Mouse (Mus musculus) midbrain, postnatal 0 days (tissue): ENCODE measurements around the gene 4930579F01Rik. TPM values are rescaled to one million over a fixed set of nuclear protein-coding genes. Genes with fewer than 3 reads are reported as not detected.
A peak's percentile ranks its signal among the peaks of the same experiment; 100 is the strongest.

Experiments used
- ATAC-seq: fragments of 200-750 bp; cut with Nextera tagmentation; 2 replicates; pipeline ENCODE4 v1.8.0; 2017; ENCODE audit warnings: moderate number of reproducible peaks, mild to moderate bottlenecking, moderate TSS enrichment, moderate library complexity; ENCODE audit not compliant: low FRiP score
- DNase-seq: peaks from one replicate; pipeline ENCODE4 v3.0.0-alpha.2; 2015; ENCODE audit warnings: low spot score
- H3K27ac ChIP-seq: fragments of 300-500 bp; sonication (generic); 2 replicates; pipeline ENCODE4 v1.5.1; 2014; ENCODE audit warnings: low read depth, mild to moderate bottlenecking, low read length, mixed read lengths
- H3K27me3 ChIP-seq: fragments of 300-500 bp; sonication (generic); 2 replicates; pipeline ENCODE4 v1.6.1; 2014; ENCODE audit warnings: low read length, control low read depth, mixed read lengths; ENCODE audit not compliant: insufficient read depth
- H3K36me3 ChIP-seq: fragments of 300-500 bp; sonication (generic); 2 replicates; pipeline ENCODE4 v1.6.1; 2014; ENCODE audit warnings: low read length, control low read depth, mixed read lengths; ENCODE audit not compliant: insufficient read depth
- H3K4me1 ChIP-seq: fragments of 300-500 bp; sonication (generic); 2 replicates; pipeline ENCODE4 v1.6.1; 2014; ENCODE audit warnings: mild to moderate bottlenecking, control low read depth, antibody characterized with exemption, low read length, mixed read lengths; ENCODE audit not compliant: insufficient read depth
- H3K4me2 ChIP-seq: fragments of 300-500 bp; sonication (generic); 2 replicates; pipeline ENCODE4 v1.6.1; 2014; ENCODE audit warnings: low read depth, mild to moderate bottlenecking, low read length, mixed read lengths; ENCODE audit not compliant: poor library complexity, severe bottlenecking
- H3K4me3 ChIP-seq: fragments of 300-500 bp; sonication (generic); 2 replicates; pipeline ENCODE4 v1.5.1; 2014; ENCODE audit warnings: low read depth, mild to moderate bottlenecking, low read length, moderate library complexity
- H3K9ac ChIP-seq: fragments of 300-500 bp; sonication (generic); replicated peaks from 2 replicates; pipeline ENCODE4 v1.6.1; 2014; ENCODE audit warnings: mild to moderate bottlenecking, low read length, moderate library complexity, mixed read lengths; ENCODE audit not compliant: poor library complexity, severe bottlenecking
- H3K9me3 ChIP-seq: fragments of 300-500 bp; sonication (generic); 2 replicates; pipeline ENCODE4 v1.6.1; 2016; ENCODE audit warnings: low read length, control low read depth
- CTCF ChIP-seq: IDR thresholded peaks from 2 replicates; pipeline ENCODE4 v1.5.1; 2016; ENCODE audit warnings: antibody characterized with exemption, mild to moderate bottlenecking
- WGBS: fragments of 180-500 bp; shearing (Covaris S2); extraction: QIAGEN DNeasy Blood & Tissue Kit; methylation state at CpG from one replicate; pipeline ENCODE4 v1.1.7; 2014; 5-methylcytosine and 5-hydroxymethylcytosine counted together
- polyA plus RNA-seq: library from polyadenylated mRNA; unstranded; fragments of >200 nt; fragmentation: Nextera tagmentation; extraction: Ambion mirVana; gene quantifications from 2 replicates; pipeline ENCODE4 v1.2.1, GENCODE M21; 2015
- total RNA-seq: library from RNA; depleted of rRNA; stranded (reverse); fragments of >200 nt; gene quantifications from 2 replicates; pipeline ENCODE4 v1.2.3, GENCODE M21; 2014; rRNA removed

The 4930579F01Rik gene
- total RNA-seq (not detected in 2 replicates), polyA plus RNA-seq (not detected in 2 replicates)

DNA sequence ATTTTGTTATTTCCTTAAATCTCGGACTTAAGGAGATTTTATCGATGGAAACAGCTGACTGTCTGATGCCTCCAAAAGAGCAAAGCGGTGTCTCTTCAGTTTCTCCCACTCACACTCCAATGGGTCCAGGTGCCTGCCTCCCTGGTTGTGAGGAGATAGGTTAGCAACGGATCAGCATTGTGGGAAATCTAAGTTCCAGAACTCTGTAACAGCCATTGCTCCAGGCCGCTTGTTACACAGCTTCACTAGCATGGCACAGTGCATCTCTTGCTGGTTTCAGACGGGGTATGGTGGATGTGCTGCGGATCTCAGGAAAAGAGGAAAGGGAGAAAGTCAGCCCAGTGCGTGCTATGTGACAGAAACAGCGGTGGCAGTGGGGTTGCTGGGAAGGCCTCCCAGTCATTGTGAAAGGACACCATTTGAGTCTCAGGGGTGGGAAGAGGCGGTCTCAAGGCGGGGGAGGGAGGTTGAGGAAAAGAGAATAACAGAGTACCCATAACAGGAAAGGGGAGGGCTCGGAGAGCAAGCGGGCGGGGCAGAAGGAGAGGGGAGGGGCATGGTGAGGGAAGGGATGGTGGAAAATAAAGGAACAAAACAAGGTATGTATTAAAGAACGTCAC lies at the start of gene 4930579F01Rik:
4930579F01Rik (minus strand) TSS at position 143 of the 620 bp plus-strand sequence.
- Histone ChIP-seq H3K9me3 (no peaks in the 10 kb centered on the region), H3K27ac (no peak within 1 kb of the TSS), H3K4me2 (no peak within 1 kb of the TSS), H3K4me3 (no peak within 1 kb of the TSS), H3K36me3 (no peaks in the 10 kb centered on the region), H3K9ac (no peak within 1 kb of the TSS), H3K4me1 (no peaks in the 10 kb centered on the region), H3K27me3 (no peaks in the 10 kb centered on the region)
- DNase-seq (no peak), ATAC-seq (no peak)
- no peak for TF ChIP-seq CTCF
- 82% methylated on average over 15 of the region's 15 CpGs for WGBS

DNA sequence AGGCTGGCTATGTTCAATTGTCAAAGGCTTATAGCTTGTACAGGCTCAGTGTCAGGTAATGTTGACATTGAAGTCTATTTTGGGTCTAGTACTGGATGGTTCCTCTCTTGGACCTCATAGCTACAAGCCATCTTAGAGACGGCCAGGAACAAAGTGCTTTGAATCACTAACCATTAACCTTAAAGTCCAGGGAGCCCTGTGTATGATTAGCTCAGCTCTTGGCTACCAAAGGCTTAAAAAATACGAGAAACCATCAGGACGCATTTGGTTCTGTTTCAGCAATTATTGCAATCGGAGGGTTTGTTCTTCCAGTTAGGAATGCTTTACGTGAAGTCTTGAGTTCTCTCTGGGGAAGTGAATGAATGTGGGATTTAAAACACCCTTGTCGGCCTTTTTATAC lies 49.3 kb upstream of the 4930579F01Rik start:
- H3K4me3 ChIP-seq = no peak overlapping the region
- ATAC-seq (no peak), DNase-seq (no peak)
- WGBS = 87% methylated on average over 6 of the region's 6 CpGs
- H3K36me3 ChIP-seq = no peaks in the 10 kb centered on the region
- H3K27ac ChIP-seq = no peak overlapping the region
- H3K9me3 ChIP-seq = no peaks in the 10 kb centered on the region
- no peak for TF ChIP-seq CTCF
- no peaks in the 10 kb centered on the region for H3K4me1 ChIP-seq
- H3K9ac ChIP-seq = no peak overlapping the region
- H3K4me2 ChIP-seq = no peak overlapping the region
- no peaks in the 10 kb centered on the region for H3K27me3 ChIP-seq

DNA sequence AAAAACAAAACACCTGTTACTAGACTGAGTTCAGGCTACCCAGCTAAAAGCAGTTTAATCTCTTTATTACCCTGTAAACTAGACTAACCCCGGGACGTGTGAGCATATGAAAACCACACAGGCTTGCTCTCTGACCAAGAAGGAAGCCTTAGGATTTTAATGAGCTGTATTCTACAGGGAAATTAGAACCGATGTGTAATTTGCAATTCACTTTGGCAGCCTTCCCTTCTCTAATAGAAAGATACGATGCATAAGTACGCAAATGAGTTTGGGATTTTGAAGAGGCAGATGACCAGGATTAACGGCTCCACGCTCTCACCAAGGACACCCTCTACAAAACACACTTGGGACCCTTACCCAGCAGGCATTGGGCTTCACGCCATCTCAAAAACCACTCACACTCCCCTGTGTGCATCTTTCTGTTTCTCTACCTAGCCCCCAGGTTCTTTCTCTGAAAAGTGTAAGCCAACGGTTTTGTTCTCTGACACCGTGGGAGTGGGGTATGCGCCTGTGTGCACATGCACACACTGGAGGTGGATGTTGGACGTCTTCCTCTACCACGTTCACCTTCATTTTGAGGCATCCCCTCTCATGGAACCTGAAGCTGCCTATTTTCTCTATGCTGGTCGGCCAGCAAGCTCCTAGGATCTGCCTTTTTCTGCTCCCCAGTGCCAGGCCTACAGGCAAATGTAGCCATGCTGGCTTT lies 48.5 kb upstream of the 4930579F01Rik start:
- no peaks in the 10 kb centered on the region for H3K4me1 ChIP-seq
- no peak for TF ChIP-seq CTCF
- no peak overlapping the region for H3K27ac ChIP-seq
- no peak overlapping the region for H3K4me3 ChIP-seq
- no peaks in the 10 kb centered on the region for H3K36me3 ChIP-seq
- H3K9me3 ChIP-seq = no peaks in the 10 kb centered on the region
- DNase-seq (peak; percentile 69), ATAC-seq (no peak)
- H3K4me2 ChIP-seq = no peak overlapping the region
- H3K27me3 ChIP-seq = no peaks in the 10 kb centered on the region
- H3K9ac ChIP-seq = no peak overlapping the region
- WGBS = 53% methylated on average over 14 of the region's 14 CpGs

DNA sequence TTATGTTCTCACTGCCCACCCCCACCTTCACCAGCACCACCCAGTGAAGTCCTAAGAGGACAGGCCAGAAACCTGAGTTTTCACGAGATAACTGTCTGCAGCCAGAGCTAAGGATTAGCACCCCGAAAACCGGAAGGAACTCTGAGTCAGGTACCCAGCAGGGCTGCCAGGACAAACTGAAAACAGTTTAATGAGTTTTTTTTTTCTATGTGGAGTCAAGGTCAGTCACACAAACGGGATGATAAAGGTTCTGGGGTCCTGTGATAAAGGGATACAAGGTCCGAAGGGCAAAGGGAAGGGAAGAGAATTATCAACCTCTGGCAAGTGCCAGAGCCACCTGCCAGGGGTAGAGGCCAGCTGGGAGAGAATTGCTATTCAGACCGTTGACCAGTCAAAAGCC lies 47.7 kb upstream of the 4930579F01Rik start:
- no peak for TF ChIP-seq CTCF
- H3K4me2 ChIP-seq = no peak overlapping the region
- WGBS = 63% methylated on average over 6 of the region's 6 CpGs
- H3K27ac ChIP-seq = no peak overlapping the region
- H3K9ac ChIP-seq = no peak overlapping the region
- DNase-seq (no peak), ATAC-seq (no peak)
- H3K36me3 ChIP-seq = no peaks in the 10 kb centered on the region
- no peaks in the 10 kb centered on the region for H3K4me1 ChIP-seq
- no peak overlapping the region for H3K4me3 ChIP-seq
- no peaks in the 10 kb centered on the region for H3K9me3 ChIP-seq
- H3K27me3 ChIP-seq = no peaks in the 10 kb centered on the region

GRCm38 (mm10) chr3:138240942-138241341 lies 47.3 kb upstream of the 4930579F01Rik start:
- no peaks in the 10 kb centered on the region for H3K9me3 ChIP-seq
- no peak overlapping the region for H3K4me3 ChIP-seq
- H3K4me1 ChIP-seq = no peaks in the 10 kb centered on the region
- H3K27ac ChIP-seq = no peak overlapping the region
- no peaks in the 10 kb centered on the region for H3K27me3 ChIP-seq
- no peak overlapping the region for H3K9ac ChIP-seq
- no peaks in the 10 kb centered on the region for H3K36me3 ChIP-seq
- 72% methylated on average over 5 of the region's 5 CpGs for WGBS
- DNase-seq (no peak), ATAC-seq (no peak)
- no peak overlapping the region for H3K4me2 ChIP-seq
- TF ChIP-seq CTCF = no peak

DNA sequence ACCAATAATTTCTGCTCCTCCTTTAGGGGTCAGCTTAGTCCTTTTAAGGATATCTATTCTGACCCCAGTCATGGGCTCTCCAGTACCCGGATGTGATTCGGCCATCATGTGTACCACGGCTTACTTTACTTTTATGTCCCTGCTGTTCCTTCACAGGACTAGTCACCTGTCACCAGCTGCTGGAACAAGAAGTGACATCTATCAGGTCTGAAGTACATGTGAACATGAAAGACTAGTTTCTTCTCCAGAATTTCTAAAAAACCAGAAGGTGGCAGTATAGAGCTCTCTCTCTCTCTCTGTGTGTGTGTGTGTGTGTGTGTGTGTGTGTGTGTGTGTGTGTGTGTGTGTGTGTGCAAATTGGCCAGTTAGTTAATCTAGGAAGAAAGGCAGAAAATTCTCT lies 46.8 kb upstream of the 4930579F01Rik start:
- Histone ChIP-seq H3K4me3 (no peak overlapping the region), H3K9me3 (no peaks in the 10 kb centered on the region), H3K4me1 (no peaks in the 10 kb centered on the region), H3K27me3 (no peaks in the 10 kb centered on the region), H3K4me2 (no peak overlapping the region), H3K27ac (no peak overlapping the region), H3K9ac (no peak overlapping the region), H3K36me3 (no peaks in the 10 kb centered on the region)
- DNase-seq (peak; percentile 43), ATAC-seq (no peak)
- TF ChIP-seq CTCF = peak; percentile 68
- 95% methylated on average over 3 of the region's 3 CpGs for WGBS
